Mouse (Mus musculus) C2C12 (cell line): ENCODE measurements around the gene Elavl4. TPM values are rescaled to one million over a fixed set of nuclear protein-coding genes. Genes with fewer than 3 reads are reported as not detected.

Experiments used
- H3K27me3 ChIP-seq: one replicate; pipeline ENCODE4 v1.6.1; 2011; ENCODE audit not compliant: control insufficient read depth, insufficient read depth, insufficient read length
- H3K36me3 ChIP-seq: one replicate; pipeline ENCODE4 v1.6.1; 2011; ENCODE audit not compliant: control insufficient read depth, insufficient read depth
- H3K4me3 ChIP-seq: one replicate; pipeline ENCODE4 v1.5.1; 2011; ENCODE audit warnings: mild to moderate bottlenecking, control low read depth; ENCODE audit not compliant: poor library complexity, insufficient read depth, severe bottlenecking
- H3K79me2 ChIP-seq: one replicate; pipeline ENCODE4 v1.6.1; 2011; ENCODE audit not compliant: control insufficient read depth, insufficient read depth
- H3K79me3 ChIP-seq: one replicate; pipeline ENCODE4 v1.6.1; 2011; ENCODE audit warnings: low read depth, control low read depth
- H3ac ChIP-seq: one replicate; pipeline ENCODE3; 2011; ENCODE audit warnings: low read depth; ENCODE audit not compliant: control insufficient read depth, insufficient read length
- CEBPB ChIP-seq: IDR thresholded peaks from one replicate; pipeline ENCODE4 v1.6.1; 2011; ENCODE audit warnings: low read depth, mild to moderate bottlenecking, control low read depth, moderate library complexity
- CTCF ChIP-seq: IDR thresholded peaks from one replicate; pipeline ENCODE4 v1.5.1; 2011; ENCODE audit not compliant: control insufficient read depth, insufficient read depth, insufficient read length
- FOSL1 ChIP-seq: IDR thresholded peaks from one replicate; pipeline ENCODE4 v1.8.0; 2011; ENCODE audit warnings: mild to moderate bottlenecking, low read length; ENCODE audit not compliant: poor library complexity, insufficient read depth, severe bottlenecking
- MAX ChIP-seq: IDR thresholded peaks from one replicate; pipeline ENCODE4 v1.6.1; 2011; ENCODE audit warnings: mild to moderate bottlenecking, control low read depth
- MYOD1 ChIP-seq: IDR thresholded peaks from one replicate; pipeline ENCODE4 v1.6.1; 2011; ENCODE audit warnings: low read depth; ENCODE audit not compliant: control insufficient read depth, insufficient read length
- MYOG ChIP-seq: IDR thresholded peaks from one replicate; pipeline ENCODE4 v1.6.1; 2011; ENCODE audit not compliant: control insufficient read depth, insufficient read length; ENCODE audit errors: extremely low read depth
- USF1 ChIP-seq: IDR thresholded peaks from one replicate; pipeline ENCODE4 v1.6.1; 2011; ENCODE audit warnings: low read depth, mild to moderate bottlenecking, control low read depth, moderate library complexity
- polyA plus RNA-seq: library from polyadenylated mRNA; unstranded; fragments of >200 nt; fragmentation: generic; extraction: Trizol; gene quantifications from one replicate; pipeline ENCODE4 v1.2.1, GENCODE M21; 2012; ENCODE audit warnings: missing spikeins

Elavl4 gene
- polyA plus RNA-seq, 1 experiment: not detected

GRCm38 (mm10) chr4:110177263-110177662, 174.4 kb downstream of the Elavl4 start:
- no peaks in the 10 kb centered on the region for H3K79me3 ChIP-seq
- no peaks in the 10 kb centered on the region for H3K27me3 ChIP-seq
- no peaks in the 10 kb centered on the region for H3K79me2 ChIP-seq
- H3K36me3 ChIP-seq: no peaks in the 10 kb centered on the region
- H3K4me3 ChIP-seq: no peak overlapping the region
- H3ac ChIP-seq: no peak overlapping the region
- TF ChIP-seq MYOD1: no peak
- TF ChIP-seq MAX: no peak
- no peak for TF ChIP-seq FOSL1
- no peak for TF ChIP-seq MYOG
- no peak for TF ChIP-seq USF1
- no peak for TF ChIP-seq CTCF
- TF ChIP-seq CEBPB: no peak

- H3K4me3 ChIP-seq: no peak overlapping the region
- H3K36me3 ChIP-seq: no peaks in the 10 kb centered on the region
- no peak overlapping the region for H3ac ChIP-seq
- no peaks in the 10 kb centered on the region for H3K27me3 ChIP-seq
- H3K79me2 ChIP-seq: no peaks in the 10 kb centered on the region
- TF ChIP-seq USF1 (no peak), CEBPB (no peak), FOSL1 (no peak), CTCF (no peak), MYOG (no peak), MYOD1 (no peak), MAX (no peak)
- H3K79me3 ChIP-seq: no peaks in the 10 kb centered on the region
Measured at GRCm38 (mm10) chr4:110172028-110172427, 179.7 kb downstream of the Elavl4 start.

- Histone ChIP-seq H3K79me2 (no peaks in the 10 kb centered on the region), H3K36me3 (no peaks in the 10 kb centered on the region), H3K4me3 (no peak overlapping the region), H3ac (no peak overlapping the region), H3K79me3 (no peaks in the 10 kb centered on the region), H3K27me3 (no peaks in the 10 kb centered on the region)
- TF ChIP-seq MYOG (no peak), FOSL1 (no peak), CTCF (no peak), CEBPB (no peak), USF1 (no peak), MAX (no peak), MYOD1 (no peak)
Measured at GRCm38 (mm10) chr4:110165217-110165616, 186.5 kb downstream of the Elavl4 start.

- Histone ChIP-seq H3ac (no peak overlapping the region), H3K4me3 (no peak overlapping the region), H3K79me3 (no peaks in the 10 kb centered on the region), H3K79me2 (no peaks in the 10 kb centered on the region), H3K27me3 (no peaks in the 10 kb centered on the region), H3K36me3 (no peaks in the 10 kb centered on the region)
- TF ChIP-seq MYOG (no peak), CTCF (no peak), CEBPB (no peak), USF1 (no peak), FOSL1 (no peak), MAX (no peak), MYOD1 (no peak)
Measured at GRCm38 (mm10) chr4:110161600-110161999, 190.1 kb downstream of the Elavl4 start.

- H3K4me3 ChIP-seq: no peak overlapping the region
- H3K36me3 ChIP-seq: no peaks in the 10 kb centered on the region
- no peaks in the 10 kb centered on the region for H3K79me3 ChIP-seq
- H3K27me3 ChIP-seq: no peaks in the 10 kb centered on the region
- H3ac ChIP-seq: no peak overlapping the region
- no peaks in the 10 kb centered on the region for H3K79me2 ChIP-seq
- TF ChIP-seq USF1 (no peak), CTCF (no peak), FOSL1 (no peak), MYOD1 (no peak), MYOG (no peak), CEBPB (no peak), MAX (no peak)
Measured at GRCm38 (mm10) chr4:110157515-110158159, 194.1 kb downstream of the Elavl4 start.

- Histone ChIP-seq H3ac (no peak overlapping the region), H3K27me3 (no peaks in the 10 kb centered on the region), H3K36me3 (no peaks in the 10 kb centered on the region), H3K4me3 (no peak overlapping the region), H3K79me2 (no peaks in the 10 kb centered on the region), H3K79me3 (no peaks in the 10 kb centered on the region)
- TF ChIP-seq MYOG: no peak
- TF ChIP-seq USF1: no peak
- no peak for TF ChIP-seq FOSL1
- no peak for TF ChIP-seq CEBPB
- TF ChIP-seq MYOD1: no peak
- no peak for TF ChIP-seq CTCF
Measured at GRCm38 (mm10) chr4:110155954-110156353, 195.8 kb downstream of the Elavl4 start.
